Mouse (Mus musculus) right cerebral cortex, postnatal 14 days (tissue): ENCODE measurements at regions not wholly inside any gene's neighbourhood (a gene's known extent, or its start where the extent isn't known, plus 50 kb on each side); places are given as distances from the start of the nearest gene placed in this dataset.
A peak's percentile ranks its signal among the peaks of the same experiment; 100 is the strongest.

Source experiments
- DNase-seq: peaks from one replicate; pipeline ENCODE4 v3.0.0; 2022

DNA sequence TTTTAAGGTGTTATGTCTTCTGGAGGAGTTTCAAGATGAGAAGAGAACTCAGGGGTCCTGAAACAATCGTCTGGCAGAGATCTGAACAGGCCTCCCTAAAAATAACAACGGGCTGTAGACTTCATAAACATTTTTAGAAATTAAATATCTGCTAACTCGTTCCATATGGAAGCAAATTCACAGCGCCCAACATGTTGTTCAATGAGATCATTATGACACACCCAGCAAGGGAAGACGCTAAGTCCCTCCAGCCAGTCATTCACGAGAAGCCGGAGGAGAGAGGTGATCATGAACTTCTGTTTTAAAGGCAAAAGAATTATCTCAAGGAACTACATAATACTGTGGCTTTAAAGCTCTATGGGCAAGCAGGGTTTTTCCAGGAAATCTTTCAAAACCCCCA, 334.8 kb downstream of the Efna5 start:
- DNase-seq = no peak

DNA sequence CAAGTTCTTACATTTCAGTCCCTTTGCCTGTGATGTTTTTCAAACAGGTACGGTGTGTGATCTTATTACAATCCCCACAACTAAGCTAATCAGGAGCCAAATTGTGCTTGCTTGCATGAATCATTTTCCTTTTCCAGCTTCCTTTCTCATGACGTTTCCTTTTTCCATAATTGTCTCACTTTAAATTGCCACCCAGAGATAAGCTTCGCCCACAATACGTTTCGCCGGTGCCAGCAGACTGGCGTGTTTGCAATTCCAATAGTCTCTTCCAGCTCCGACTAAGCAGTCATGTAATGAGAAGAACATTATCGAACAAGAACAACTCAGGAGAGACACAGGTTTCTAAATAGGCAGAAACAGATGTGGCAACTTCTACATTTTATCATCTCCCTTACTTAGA, 335.8 kb downstream of the Efna5 start:
- DNase-seq = peak; percentile 10

DNA sequence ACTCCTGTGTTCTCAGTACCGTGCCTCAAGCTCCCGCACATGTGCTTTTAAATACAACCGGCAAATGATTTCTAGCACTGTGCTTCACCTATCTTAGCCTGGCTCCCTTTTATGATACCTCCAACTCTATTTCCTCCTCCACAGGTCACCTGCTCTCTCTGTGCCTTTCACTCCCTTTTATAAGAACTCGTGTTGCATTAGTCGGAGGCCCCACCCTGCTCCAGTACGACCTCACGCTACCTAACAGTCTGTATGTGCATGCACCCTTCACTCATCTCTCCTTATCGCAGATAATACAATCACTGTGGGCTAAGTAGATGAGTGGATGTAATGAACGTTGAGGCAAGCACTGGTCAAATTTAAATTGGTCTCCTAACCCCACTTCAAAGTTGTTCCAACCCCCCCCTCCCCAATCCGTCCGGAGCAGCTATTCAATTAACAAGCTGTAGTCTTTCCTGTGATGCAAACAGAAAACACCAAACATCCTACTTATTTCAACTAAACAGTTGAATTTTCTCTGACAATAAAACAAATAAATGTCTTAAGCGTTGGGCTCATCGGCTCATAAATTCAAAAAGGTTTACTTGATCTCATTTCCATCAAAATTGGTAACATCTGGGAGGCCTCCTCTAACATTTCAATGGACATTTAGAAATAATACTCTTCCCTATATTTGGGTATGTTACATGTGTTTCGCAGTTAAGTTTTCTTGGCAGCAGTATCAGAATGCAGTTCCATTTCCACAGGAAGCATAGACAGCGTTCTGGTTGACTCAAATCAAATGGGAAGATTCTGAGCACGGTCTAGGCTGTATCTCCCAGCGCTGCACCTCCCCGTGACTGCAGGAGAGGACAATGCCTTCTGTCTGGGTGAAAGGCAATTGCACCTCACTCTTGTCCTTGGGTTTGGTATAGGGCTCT, 337.8 kb downstream of the Efna5 start:
- no peak for DNase-seq

DNA sequence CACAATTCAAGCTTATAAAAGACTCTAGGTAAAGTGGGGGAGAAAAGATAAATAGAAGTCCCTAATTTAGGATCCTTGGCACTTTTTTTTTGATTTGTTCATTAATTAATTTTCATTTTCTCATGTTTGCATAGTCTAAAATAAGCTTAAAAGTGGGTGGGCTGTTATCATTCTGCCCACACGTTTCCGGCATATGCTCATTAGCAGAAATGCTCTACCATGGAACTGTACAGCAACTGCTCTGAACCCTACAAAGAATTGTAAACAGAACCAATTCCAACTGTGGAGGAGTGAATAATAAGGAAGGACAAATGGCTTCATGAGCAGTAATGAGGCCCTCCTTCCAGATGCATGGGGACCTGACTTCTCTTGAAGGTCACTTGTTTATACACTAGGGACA, 351.2 kb downstream of the Efna5 start:
- no peak for DNase-seq

DNA sequence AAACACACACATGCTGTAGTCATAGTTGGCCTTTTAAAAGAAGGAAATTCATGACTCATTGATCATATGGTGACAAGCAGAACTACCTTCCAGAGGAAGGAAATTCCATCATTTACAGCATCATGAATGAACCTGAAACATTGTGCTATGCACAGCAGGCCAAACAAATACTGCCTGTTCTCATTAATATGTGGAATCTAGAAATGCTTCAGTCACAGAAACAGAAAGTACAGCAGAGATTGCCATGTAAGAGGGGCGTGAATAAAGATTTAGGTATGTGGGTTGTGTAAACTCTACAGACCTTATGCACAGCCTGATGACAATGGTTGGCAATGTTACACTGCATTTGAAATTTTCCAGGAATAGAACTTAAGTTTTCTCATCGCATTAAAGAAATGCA, 353.6 kb downstream of the Efna5 start:
- no peak for DNase-seq

DNA sequence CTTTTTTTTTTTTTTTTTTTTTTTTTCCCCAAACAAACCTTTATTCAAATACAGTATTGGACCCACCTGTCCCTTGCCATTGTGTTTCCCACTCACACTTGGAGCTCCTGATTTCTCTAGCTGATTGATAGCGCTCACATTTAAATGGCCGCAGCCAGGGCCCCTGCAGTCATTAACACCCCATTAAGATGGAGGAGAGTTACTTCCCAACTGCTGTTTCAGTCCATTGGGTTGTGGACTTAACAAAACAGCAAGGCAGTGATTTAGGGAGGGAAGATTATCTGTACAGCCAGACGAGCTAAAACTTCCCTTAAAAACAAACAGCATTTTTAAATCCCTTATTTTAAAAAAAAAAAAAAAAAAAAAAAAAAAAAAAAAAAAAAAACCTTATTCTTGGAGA, 367.5 kb downstream of the Efna5 start:
- DNase-seq = no peak

DNA sequence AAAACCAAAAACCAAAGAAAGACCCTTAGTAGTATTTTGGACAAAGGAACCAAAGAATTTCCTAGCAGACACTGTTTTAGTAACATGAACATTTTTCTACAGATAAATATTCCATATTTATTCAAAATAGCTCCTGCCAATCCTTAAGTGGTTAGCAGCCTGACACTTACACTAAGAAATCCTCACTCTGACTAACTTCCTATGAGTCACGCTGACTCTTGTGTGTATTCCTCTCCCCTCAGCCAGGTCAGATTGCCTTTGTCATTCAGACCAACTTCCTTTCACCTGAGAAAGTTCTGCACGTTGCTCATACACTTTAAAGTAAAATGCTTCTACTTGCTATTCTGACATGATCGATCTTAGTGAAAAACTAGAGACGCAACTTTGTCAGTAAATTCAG, 370.9 kb downstream of the Efna5 start:
- no peak for DNase-seq

DNA sequence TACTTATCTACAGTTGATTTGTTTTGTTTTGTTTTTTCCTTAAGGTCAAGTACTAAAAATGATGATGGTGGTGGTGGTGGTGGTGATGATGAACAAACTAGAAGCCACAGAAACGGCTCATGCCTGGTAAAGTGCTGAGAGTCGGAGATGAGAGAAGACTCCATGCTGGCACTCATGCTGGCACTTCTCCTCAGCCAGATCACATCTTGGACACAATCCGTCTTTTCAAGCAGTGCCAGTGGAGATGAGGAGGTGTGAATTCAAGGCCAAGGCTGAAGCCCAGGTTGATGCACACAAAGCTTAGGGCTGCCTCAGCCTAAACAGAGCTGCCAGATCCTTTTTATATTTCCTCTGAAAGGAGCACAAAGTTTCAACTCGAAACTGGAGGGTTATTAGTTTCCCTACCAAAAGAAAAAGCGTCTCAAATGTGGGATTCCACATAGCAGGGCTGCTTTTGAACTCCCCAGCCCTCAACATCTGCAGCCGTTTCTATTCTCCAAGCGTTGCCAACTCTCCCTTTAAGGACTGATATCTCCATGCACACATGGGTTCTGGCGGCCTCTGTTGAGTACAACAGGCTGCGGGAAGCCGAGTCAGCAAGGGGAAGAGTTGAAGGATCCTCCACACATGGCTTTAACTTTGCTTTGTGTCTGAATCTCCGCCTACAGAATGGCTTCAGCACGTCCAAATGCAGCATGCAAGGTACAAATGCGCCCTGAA, 373.2 kb downstream of the Efna5 start:
- DNase-seq = no peak

DNA sequence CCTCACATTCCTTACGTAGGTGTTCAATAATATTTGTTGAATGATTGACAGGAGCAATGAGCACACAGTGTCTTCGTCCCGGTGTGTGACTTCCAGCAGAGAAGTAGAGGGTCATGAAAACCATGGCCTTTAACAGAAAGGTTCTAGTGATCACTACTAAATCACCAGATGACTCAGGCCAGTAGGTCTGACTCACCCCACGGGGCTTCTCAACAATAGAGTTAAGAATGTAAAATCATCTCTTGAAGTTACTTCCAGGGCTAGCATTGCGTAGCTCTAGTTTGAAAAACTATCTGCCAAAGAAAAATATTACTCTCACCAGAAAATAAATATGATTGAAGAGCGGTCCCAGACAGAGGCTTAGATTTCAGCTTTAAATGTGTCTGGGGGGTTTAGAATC, 376.4 kb downstream of the Efna5 start:
- no peak for DNase-seq

DNA sequence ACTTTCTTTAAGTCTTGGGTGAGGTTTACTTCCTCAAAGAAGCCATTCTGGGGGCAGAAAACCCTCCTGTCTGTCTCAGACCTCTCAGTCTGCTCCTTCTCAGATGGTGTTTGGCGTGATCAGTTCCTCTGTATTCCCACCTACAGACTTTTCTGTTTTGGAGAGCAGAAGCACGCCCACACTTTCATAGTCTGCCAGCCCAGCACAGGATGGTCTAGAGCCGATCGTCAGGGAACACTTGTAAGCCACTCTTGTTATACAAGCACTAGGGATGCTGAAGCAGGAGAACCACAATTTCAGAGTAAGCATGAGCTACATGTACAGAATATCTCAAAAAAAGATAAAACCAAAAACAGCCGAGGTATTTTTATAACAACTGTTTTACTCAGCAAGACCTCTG, 410.4 kb downstream of the Efna5 start:
- DNase-seq = no peak

DNA sequence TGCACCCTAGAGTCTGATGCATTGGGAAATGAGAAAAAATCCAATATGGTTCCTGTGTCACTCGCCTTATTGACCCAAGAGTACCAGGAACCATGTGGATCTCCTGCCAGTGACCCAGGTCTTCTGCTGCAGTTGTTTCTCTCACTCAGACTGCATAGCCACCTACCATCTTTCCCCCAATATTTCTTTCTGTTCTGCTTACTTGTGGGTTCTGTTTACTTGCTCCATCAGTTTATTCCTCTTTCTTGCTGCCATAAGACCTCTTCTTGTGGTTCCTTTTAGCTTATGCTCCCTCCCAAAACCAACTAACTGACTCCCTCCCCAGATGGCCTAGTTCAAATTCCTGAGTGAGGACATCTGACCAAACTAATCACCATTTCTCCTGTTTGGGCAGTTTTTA, 411.8 kb downstream of the Efna5 start:
- DNase-seq = no peak

DNA sequence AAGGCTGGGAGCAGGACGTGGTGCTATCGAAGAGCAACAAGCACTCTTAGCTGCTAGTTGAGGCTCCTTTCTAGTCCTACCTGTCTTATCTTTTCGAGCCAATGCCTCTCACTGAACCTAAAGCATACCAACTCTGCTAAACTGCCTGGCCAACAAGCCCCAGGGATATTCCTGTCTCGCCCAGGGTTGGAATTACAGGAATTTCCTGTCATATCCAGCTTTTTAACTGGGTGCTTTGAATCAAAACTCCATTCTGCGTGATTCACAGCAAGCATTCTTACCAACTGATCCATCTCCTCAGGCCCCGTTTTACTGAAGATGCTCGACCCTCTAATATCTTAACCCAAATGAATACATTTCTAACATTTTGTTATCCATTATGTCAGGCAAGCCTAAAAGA, 412.3 kb downstream of the Efna5 start:
- no peak for DNase-seq

DNA sequence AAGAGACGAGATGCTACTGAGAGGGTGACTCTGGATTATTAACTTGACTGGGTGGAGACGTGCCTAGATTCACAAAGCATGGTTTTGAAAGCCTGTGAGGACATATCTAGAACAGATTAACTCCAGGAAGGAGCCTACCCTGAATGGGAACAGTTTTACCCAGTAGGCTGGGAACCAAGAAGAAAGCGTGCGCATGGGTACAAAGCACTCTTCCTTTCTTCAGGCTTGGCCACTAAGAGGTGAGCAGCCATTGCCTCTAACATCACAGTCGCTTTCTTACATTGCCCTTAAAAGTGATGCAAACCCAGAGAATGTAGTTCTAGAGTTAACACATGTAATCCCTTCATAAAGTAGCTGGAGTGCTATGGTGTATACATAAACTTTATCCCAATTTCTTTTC, 414.0 kb downstream of the Efna5 start:
- no peak for DNase-seq

DNA sequence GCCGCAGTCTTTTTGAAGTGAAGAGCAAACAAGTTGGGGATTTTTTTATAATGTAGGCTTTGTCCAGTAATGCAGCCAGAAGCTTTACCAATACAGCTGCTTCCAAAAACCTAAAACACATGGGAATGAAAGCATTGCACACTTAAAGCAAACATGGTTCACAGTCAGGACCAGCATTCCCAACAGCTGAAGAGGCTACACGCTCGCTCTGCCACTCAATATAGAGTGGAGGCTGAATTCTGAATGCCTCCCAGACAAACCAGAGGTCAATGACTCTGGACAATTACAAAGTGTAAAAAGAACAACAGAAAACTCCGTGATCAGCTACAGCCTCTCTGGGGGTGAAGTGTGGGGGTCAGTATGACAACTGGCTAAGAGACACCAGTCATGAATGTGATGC, 416.1 kb downstream of the Efna5 start:
- no peak for DNase-seq

DNA sequence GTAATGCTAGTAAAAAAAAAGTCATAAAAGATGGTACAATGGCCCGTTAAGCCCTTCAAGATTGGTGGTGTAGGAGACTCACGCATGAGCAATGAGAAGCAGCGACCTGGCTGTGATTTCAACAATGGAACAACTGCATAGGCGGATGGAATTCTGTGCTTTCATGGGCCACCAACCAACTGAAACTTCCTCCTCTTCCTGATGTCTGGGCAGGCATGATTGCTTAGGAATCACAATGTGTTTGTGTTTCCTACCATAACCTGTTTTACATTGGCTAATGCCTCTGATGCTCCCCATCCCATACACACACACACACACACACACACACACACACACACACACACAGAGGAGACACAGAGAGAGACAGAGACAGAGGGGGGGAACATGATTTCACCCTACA, 416.9 kb downstream of the Efna5 start:
- DNase-seq = no peak

DNA sequence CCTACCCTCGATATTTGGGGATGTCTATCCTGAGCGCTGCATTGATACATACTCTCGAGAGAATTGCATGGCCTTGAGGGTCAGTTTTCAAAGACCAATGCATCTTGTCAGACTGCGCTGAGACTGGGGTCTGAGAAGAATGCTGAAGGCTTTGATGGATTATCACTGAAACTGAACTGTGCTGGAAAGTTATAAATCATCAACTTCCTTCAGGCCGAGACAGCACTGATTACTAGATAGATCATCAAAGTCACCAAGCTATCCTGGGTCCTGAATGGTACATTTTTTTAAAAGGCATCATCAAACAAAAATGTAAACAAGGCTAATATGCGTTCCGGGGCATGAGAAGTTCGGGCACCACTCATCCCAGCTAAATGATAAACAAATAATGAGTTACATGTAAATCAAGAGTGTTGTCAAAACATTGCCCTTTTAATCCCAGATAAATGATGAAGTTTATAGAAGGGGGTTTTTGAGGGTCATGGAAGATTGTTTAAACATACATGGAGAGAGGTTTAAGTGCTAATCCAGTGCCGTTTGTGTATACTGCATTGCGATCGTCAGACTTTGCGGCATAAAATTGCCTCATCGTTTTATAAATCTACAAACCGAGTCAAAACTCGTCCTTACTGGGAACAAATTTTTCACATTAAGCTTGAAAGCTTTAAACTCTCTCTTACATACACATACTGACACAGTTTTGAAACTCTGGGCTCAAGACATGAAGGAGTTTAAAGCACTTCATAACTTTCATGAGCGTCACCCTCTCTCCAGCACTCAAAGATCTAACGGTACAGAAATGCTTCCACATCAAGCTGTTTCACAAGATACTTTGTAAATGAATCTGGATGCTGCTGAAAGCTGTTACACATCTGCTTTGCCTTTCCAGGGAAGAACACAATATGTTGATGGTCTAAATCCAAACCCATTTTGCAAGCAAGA, 419.5 kb downstream of the Efna5 start:
- no peak for DNase-seq

DNA sequence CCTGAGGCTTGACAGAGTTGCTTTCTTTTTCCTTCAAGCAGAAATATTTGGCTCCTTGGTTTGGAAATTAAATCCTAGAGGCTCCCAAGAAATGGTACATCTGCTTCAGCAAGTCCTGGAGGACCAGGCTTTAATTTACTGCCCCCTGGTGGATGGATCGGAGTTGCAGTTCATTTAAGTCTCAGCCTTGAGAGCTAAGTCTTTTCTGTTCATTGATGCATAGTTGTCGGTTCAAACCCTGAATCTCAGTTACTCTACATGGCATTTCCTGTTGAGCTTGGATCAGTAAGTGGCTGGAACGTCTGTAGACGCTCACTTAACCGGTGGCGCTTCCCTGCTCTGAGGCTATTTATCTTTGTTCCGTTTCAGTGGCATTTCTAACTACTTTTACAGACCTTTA, 422.2 kb downstream of the Efna5 start:
- peak; percentile 56 for DNase-seq

DNA sequence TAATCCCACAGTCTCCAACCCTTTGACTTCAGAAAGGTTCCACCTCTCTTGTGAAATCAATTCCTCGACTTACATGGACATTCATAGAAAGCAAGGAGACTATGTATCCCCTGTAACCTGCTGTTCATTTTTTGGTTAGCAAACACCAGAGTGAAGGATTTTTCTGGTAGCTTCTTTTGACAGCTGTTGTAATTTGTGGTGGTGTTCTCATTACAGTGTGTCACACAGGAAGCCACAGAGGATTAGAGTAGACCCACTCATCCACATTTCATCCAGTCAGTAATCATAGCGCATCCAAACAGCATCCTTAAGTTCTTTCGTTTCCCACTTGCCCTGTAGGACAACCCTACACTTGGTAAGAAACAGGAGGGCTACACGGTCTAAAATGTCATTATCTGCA, 443.1 kb downstream of the Efna5 start:
- DNase-seq = no peak

DNA sequence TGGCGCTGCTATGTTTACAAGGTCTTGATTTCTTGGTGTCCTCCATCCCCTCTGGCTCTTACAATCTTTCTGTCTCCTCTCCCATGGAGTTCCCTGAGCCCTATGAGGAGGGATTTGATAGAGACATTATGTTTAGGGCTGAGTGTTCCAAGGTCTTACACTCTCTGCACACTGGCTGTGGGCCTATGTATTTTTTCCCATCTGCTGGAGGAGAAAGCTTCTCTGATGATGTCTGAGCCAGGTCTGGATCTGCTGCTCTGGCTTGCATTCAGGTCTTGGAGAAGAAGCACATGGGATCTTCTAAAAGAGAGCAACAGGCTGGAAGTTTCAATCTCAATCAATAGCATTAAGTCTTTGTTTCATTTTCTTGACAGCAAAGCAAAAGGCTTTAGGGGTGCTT, 445.1 kb downstream of the Efna5 start:
- no peak for DNase-seq

DNA sequence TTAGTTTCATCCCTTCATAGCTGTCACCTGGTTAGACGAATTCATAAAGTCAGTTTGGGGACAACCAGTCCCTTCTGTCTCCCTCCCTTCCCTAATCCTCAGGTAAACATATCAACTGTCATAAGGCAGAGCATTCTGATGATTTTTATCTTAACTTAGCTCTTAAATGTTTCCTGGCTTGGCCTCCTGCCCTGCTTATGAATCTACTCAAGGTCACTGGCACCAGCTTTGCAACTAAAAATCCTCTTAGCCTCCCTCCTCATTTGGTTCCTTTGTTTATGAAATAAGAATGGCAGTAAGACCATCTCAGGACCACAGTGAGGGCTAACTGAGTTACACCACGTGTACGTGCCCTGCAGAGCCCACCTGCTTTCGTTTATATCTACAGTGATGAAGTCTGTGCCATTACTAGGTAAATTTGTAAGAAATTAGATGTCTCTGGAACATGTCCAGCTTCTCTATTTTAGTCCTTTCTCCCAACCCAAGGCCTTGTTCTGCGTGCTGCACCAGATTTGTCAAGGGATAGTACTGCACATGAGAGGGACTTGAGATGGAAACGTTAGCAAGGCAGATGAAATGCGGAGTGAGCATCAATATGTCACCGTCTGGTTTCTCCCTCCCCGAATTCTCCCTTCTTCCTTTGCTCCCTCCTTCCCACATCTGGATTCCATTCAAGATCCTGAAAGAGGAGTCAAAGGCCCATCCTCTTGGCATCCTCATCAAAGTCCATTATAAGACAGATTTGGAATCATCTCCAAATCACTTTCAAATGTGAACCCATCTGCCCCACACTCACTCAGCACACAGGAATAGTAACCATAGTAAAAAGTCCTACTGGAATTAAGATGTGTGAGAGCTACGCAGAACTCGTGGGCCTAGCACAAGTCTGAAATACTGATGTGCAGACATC, 457.4 kb downstream of the Efna5 start:
- no peak for DNase-seq

DNA sequence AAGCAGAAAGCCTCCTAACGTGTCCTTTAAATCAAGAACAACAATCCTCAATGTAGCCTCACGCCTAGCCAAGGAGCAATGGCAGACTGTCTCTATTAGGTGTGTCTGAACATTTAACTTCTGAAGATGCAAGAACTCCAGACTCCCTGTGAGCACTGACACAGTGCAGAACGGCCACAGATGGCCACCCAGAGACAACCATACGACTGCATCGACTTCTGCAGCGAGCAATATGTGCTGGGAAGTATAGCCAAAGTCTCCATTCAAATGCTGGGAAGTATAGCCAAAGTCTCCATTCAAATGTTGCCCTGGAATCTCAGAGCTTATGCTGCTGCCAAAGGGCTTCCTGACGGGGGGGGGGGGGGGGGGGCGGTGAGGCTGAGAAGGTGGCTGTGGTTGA, 463.5 kb downstream of the Efna5 start:
- no peak for DNase-seq

DNA sequence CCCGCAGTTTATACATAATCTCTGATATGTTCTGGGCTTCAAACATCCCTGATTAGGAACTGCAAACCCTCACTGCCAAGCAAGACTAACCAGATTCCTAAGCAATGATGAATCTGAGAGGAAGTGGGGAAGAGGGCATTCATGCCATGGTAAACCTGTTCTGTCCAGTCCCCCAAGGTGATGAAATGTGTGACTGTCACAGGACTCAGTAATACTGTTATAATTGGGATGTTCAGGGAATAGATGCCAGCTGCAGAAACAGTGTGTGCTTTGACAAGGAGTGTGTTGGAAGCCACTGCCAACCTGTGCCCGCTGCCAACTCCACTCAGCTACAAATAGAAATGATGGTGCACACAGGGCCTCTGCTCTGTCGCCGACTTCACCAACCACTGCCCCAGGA, 466.0 kb downstream of the Efna5 start:
- DNase-seq = peak; percentile 13
